Mouse (Mus musculus) lung, embryonic 14.5 days (tissue): ENCODE results near the gene Slc1a5. TPM values are rescaled to one million over a fixed set of nuclear protein-coding genes. Genes with fewer than 3 reads are reported as not detected.
A peak's percentile ranks its signal among the peaks of the same experiment; 100 is the strongest.

Experiments
- ATAC-seq: fragments of 200-750 bp; cut with Nextera tagmentation; 2 replicates; pipeline ENCODE4 v1.8.0; 2017; ENCODE audit warnings: mild to moderate bottlenecking, moderate TSS enrichment, moderate library complexity; ENCODE audit not compliant: insufficient read depth
- DNase-seq: peaks from one replicate; pipeline ENCODE4 v3.0.0-alpha.2; 2015
- H3K27ac ChIP-seq: fragments of 300-500 bp; sonication (generic); 2 replicates; pipeline ENCODE4 v1.5.1; 2014; ENCODE audit warnings: low read depth, mild to moderate bottlenecking, moderate library complexity
- H3K27me3 ChIP-seq: fragments of 300-500 bp; sonication (generic); 2 replicates; pipeline ENCODE4 v1.6.1; 2014; ENCODE audit warnings: low read length, control low read depth; ENCODE audit not compliant: insufficient read depth
- H3K36me3 ChIP-seq: fragments of 300-500 bp; sonication (generic); 2 replicates; pipeline ENCODE4 v1.6.1; 2014; ENCODE audit warnings: control low read depth; ENCODE audit not compliant: insufficient read depth
- H3K4me1 ChIP-seq: fragments of 300-500 bp; sonication (generic); 2 replicates; pipeline ENCODE4 v1.6.1; 2014; ENCODE audit warnings: antibody characterized with exemption, control low read depth; ENCODE audit not compliant: insufficient read depth
- H3K4me2 ChIP-seq: fragments of 300-500 bp; sonication (generic); 2 replicates; pipeline ENCODE4 v1.6.1; 2014; ENCODE audit warnings: mild to moderate bottlenecking
- H3K4me3 ChIP-seq: fragments of 300-500 bp; sonication (generic); 2 replicates; pipeline ENCODE4 v1.5.1; 2014; ENCODE audit warnings: low read depth, low read length
- H3K9ac ChIP-seq: fragments of 300-500 bp; sonication (generic); 2 replicates; pipeline ENCODE4 v1.6.1; 2014
- H3K9me3 ChIP-seq: fragments of 300-500 bp; sonication (generic); 2 replicates; pipeline ENCODE4 v1.6.1; 2016; ENCODE audit warnings: low read depth, low read length, control low read depth
- CTCF ChIP-seq: IDR thresholded peaks from 2 replicates; pipeline ENCODE4 v1.5.1; 2016; ENCODE audit warnings: antibody characterized with exemption, low read depth
- WGBS: fragments of 180-500 bp; shearing (Covaris S2); extraction: QIAGEN DNeasy Blood & Tissue Kit; methylation state at CpG from one replicate; pipeline ENCODE4 v1.1.7; 2014; 5-methylcytosine and 5-hydroxymethylcytosine counted together
- polyA plus RNA-seq: library from polyadenylated mRNA; unstranded; fragments of >200 nt; fragmentation: Nextera tagmentation; extraction: Ambion mirVana; gene quantifications from 2 replicates; pipeline ENCODE4 v1.2.1, GENCODE M21; 2014

Slc1a5 gene
- polyA plus RNA-seq, 1 experiment from 2014 or later = 35.7 TPM

DNA sequence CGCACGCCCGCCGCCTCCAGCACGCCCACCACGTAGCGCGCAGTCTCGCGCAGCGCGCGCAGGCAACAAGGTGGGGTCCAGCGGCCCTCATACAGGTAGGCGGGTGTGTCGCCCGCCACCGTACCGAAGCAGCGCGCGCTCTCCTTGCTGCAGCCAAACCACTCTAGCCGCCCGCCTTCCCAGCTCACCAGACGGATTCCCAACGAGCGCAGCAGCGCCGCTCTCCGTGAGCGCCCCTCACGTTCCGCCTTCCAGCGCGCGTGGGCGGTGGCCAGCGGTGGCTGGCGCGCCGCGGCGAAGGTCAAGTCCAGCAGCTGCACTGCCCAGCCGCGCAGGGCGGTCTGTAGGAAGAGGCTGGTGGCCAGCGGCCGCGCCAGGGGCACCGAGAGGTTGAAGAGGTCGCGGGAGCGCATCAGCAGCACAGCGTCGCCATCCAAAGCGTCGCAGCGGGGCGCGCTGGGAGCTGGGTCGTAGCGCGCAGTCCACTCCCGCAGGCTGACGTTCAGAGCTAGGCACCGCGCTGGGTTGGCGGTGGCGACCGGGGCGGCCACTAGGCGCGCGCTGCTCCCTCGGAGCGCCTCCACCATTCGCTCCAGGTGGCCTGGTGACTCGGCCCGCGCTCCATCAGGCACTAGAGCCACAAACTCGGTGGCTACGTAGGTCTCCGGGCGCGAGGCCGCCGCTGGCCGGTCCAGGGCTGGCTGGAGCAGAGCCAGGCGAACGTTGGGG lies 29.9 kb downstream of the Slc1a5 start:
- ATAC-seq (peak; percentile 53), DNase-seq (peak; percentile 74)
- TF ChIP-seq CTCF = peak; percentile 19; the same call in 1 of the 2 replicates
- H3K36me3 ChIP-seq = peaks cover 32% of the 10 kb centered on the region
- peak overlapping the region; percentile 93 for H3K4me2 ChIP-seq
- peak overlapping the region; percentile 40 for H3K4me3 ChIP-seq
- H3K27ac ChIP-seq = no peak overlapping the region
- peaks cover 12% of the 10 kb centered on the region; the same call in 1 of the 2 replicates for H3K27me3 ChIP-seq
- 7% methylated on average over 88 of the region's 90 CpGs for whole genome bisulfite sequencing
- H3K4me1 ChIP-seq = peaks cover 12% of the 10 kb centered on the region; the same call in 1 of the 2 replicates
- H3K9ac ChIP-seq = peak overlapping the region; percentile 48
- H3K9me3 ChIP-seq = no peaks in the 10 kb centered on the region

DNA sequence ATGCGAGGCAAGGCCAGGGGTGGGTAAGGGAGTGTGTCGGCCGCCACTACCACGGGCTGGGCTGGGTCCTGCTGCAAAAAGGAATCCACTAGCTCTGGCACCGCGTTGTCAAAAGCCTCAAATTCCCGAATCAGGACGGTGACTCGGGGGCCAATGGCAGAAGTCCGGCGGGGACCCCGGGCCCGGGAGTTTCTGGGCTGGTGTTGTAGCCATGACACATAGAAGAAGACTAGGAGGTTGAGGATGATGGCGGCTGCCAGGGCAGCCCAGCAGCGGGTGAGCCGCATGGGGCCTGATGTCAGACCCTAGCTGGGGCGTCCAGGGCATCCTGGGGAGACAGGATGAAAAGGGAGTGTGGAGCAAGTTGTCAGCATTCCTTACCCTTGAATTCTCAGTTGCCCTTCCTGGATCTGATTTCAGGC lies 30.5 kb downstream of the Slc1a5 start:
- no peaks in the 10 kb centered on the region for H3K9me3 ChIP-seq
- ATAC-seq (no peak; the same call in 1 of the 2 replicates), DNase-seq (no peak)
- 18% methylated on average over 17 of the region's 17 CpGs for WGBS
- H3K27ac ChIP-seq = no peak overlapping the region
- H3K9ac ChIP-seq = peak overlapping the region; percentile 48
- TF ChIP-seq CTCF = no peak
- peak overlapping the region; percentile 93 for H3K4me2 ChIP-seq
- H3K27me3 ChIP-seq = peaks cover 12% of the 10 kb centered on the region; the same call in 1 of the 2 replicates
- H3K36me3 ChIP-seq = peaks cover 32% of the 10 kb centered on the region
- H3K4me1 ChIP-seq = peaks cover 12% of the 10 kb centered on the region; the same call in 1 of the 2 replicates
- peak overlapping the region; percentile 40 for H3K4me3 ChIP-seq

DNA sequence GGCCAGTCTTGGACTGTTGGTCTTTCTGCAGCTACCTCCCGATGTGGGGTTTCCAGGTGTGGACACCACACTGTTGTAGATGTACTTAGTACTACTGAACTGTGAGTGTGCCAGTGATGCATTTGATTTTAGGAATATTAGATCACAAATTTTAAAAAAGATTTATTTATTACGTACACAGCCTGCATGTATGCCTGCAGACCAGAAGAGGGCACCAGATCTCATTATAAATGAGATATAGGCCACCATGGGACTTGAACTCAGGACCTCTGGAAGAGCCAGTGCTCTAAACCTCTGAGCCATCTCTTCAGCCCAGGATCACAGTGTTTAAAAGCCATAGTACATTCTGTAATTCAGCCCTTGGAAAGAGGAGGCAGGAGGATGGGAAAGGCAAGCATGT lies 31.4 kb downstream of the Slc1a5 start:
- no peak overlapping the region for H3K4me3 ChIP-seq
- no peak overlapping the region for H3K4me2 ChIP-seq
- H3K27ac ChIP-seq = no peak overlapping the region
- H3K36me3 ChIP-seq = peaks cover 32% of the 10 kb centered on the region
- H3K4me1 ChIP-seq = peaks cover 15% of the 10 kb centered on the region
- H3K27me3 ChIP-seq = peaks cover 12% of the 10 kb centered on the region; the same call in 1 of the 2 replicates
- peak; percentile 46 for TF ChIP-seq CTCF
- DNase-seq (peak; percentile 22), ATAC-seq (no peak)
- WGBS = 82% methylated on average over 2 of the region's 2 CpGs
- no peaks in the 10 kb centered on the region for H3K9me3 ChIP-seq
- no peak overlapping the region for H3K9ac ChIP-seq

DNA sequence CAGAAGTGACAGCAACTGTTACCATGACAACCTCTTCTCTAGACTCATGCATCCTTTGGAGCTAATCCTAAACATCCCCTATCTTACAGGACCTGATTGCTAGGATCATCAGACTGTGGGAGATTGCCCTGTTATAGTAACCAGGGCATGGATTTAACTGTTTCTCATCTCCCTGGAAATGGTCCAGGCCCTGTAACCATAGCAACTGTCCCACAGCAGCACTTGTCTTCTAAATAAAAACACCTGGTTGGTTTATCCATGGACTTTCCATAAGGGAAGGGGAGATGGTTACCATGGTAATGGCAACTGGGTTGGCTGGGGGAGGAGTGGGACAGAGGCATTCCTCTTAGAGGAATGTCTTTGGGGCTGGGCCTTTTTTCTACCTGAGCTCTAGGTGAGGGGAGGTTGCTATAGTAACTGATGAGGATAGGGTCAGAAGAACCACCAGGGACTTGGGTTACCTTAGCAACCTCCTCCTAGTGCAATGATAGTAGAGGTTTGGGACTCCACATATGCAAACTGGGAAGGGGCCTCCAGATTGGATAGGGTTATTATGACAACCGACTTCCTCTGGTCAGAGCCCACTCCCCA lies 34.3 kb downstream of the Slc1a5 start, which contains the start of gene Strn4:
Gene Strn4 (plus strand): TSS at position 539 of the 591 bp plus-strand sequence.
- Histone ChIP-seq H3K36me3 (peaks cover 21% of the 10 kb centered on the region), H3K27me3 (peaks cover 12% of the 10 kb centered on the region; the same call in 1 of the 2 replicates), H3K4me2 (peak within 1 kb of the TSS; percentile 97), H3K9me3 (no peaks in the 10 kb centered on the region), H3K4me1 (peaks cover 35% of the 10 kb centered on the region), H3K27ac (peak within 1 kb of the TSS; percentile 99), H3K9ac (peak within 1 kb of the TSS; percentile 100), H3K4me3 (peak within 1 kb of the TSS; percentile 99)
- 0% methylated on average over 1 of the region's 1 CpGs for WGBS
- DNase-seq (peak; percentile 69), ATAC-seq (peak; percentile 18; the same call in 1 of the 2 replicates)
- TF ChIP-seq CTCF = no peak

DNA sequence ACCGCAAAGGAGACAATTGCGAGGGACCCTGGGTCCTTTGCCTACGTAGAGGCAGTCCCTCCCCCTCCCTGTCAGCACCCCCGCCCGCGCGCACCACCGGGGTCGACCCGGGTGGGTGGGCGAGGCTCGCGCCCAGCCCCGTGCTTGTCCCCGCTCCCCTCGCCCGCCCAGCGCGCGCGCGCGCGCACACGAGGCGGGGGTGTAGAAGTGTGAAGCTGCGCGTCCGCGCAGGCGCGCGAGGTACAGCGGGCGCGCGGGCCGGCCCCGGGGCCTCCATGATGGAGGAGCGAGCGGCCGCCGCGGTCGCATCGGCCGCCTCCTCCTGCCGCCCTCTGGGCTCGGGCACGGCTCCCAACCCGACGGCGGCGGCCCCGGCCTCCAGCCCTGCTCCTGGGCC lies 34.9 kb downstream of the Slc1a5 start:
- 0% methylated on average over 49 of the region's 55 CpGs for WGBS
- Histone ChIP-seq H3K4me2 (peak overlapping the region; percentile 97), H3K27ac (peak overlapping the region; percentile 99), H3K9ac (peak overlapping the region; percentile 100), H3K27me3 (peaks cover 5% of the 10 kb centered on the region; the same call in 1 of the 2 replicates), H3K4me1 (peaks cover 35% of the 10 kb centered on the region), H3K4me3 (peak overlapping the region; percentile 99), H3K36me3 (peaks cover 22% of the 10 kb centered on the region), H3K9me3 (no peaks in the 10 kb centered on the region)
- no peak for TF ChIP-seq CTCF
- peak; percentile 81 for ATAC-seq
- peak; percentile 94 for DNase-seq

DNA sequence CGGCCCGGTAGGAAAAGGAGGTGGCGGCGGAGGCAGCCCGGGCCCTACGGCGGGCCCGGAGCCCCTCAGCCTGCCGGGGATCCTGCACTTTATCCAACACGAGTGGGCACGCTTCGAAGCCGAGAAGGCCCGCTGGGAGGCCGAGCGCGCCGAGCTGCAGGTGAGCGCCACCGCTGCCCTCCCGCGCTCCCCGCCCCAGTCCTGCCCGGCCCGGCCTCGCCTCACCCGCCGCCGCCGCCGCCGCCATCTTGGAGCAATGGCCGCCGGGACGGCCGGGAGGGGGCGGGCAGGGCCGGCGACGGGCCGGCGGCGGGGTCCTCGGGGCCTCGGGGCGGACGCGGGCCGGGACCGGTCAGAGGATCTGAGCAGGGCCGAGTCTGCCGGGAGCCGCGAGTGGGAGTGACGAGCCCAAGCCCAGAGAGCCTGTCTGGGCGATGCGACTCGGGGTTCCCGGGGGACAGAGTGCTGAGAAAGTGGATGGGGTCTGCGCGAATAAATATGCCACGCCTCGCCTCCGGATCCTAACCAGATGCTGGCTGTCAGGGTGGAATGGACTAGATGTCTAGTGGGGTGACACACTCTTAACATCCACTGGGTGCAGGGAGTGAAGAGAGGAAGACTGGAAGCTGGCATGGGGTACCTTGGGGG lies 35.5 kb downstream of the Slc1a5 start, which contains the start of gene Fkrp:
Gene Fkrp (minus strand): TSS at position 258 of the 648 bp plus-strand sequence.
- Histone ChIP-seq H3K27ac (peak within 1 kb of the TSS; percentile 99), H3K27me3 (0 out of 2 replicates have a peak, but pooled peaks cover 3% of the 10 kb centered on the region), H3K4me3 (peak within 1 kb of the TSS; percentile 99), H3K4me2 (peak within 1 kb of the TSS; percentile 97), H3K9me3 (no peaks in the 10 kb centered on the region), H3K4me1 (peaks cover 31% of the 10 kb centered on the region), H3K9ac (peak within 1 kb of the TSS; percentile 100), H3K36me3 (peaks cover 26% of the 10 kb centered on the region)
- under 1% methylated on average over 46 of the region's 64 CpGs for WGBS
- TF ChIP-seq CTCF = no peak
- ATAC-seq (peak; percentile 78), DNase-seq (peak; percentile 60)
